Mouse (Mus musculus): ENCODE data around the gene Tecpr1. TPM values are rescaled to one million over a fixed set of nuclear protein-coding genes. Genes with fewer than 3 reads are reported as not detected.

The Tecpr1 gene
- polyA plus RNA-seq, 1 experiment from 2014 or later = 48.2 TPM

DNA sequence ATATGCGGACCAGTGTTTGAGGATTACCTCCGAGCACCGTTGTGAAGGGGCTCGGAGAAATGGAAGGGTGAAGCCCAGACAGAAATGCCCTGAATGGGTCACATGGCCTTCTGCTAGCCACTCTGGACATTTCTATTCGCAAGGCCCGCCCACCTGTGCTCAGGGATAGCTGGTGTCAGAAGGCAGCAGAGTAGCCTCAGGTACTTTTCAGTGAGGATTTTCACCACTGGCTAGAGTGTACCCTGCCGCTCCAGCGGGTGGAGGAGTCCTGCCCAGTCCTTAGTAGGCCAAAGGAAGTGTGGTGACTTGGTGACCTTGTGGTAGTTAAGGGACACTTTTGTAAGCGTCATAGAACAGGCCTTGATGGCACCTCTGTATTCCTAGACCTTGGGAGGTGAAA lies 37.9 kb upstream of the Tecpr1 start:
- H3K9ac ChIP-seq (ENCODE audit: low read depth, low read length) = no peak overlapping the region
- no peak for ATAC-seq
- H3K4me2 ChIP-seq (ENCODE audit: low read length) = no peak overlapping the region
- peaks cover 36% of the 10 kb centered on the region for H3K4me1 ChIP-seq (ENCODE audit: control insufficient read depth, insufficient read depth, low read length)
- no peaks in the 10 kb centered on the region for H3K27me3 ChIP-seq (ENCODE audit: control insufficient read depth, insufficient read depth, low read depth, low read length)
- 83% methylated on average over 9 of the region's 9 CpGs for WGBS
- H3K27ac ChIP-seq (ENCODE audit: low read length) = no peak overlapping the region
- no peaks in the 10 kb centered on the region for H3K9me3 ChIP-seq (replicated peaks; ENCODE audit: control insufficient read depth, low read length, poor library complexity, severe bottlenecking)
- 0 out of 2 replicates have a peak, but pooled peaks cover 2% of the 10 kb centered on the region for H3K36me3 ChIP-seq (ENCODE audit: control insufficient read depth, insufficient read depth, low read length)
- no peak overlapping the region for H3K4me3 ChIP-seq (ENCODE audit: low read depth, low read length)

GRCm38 (mm10) chr5:144260464-144260863 lies 37.0 kb upstream of the Tecpr1 start:
- no peak overlapping the region for H3K4me3 ChIP-seq (ENCODE audit: low read depth, low read length)
- H3K27ac ChIP-seq (ENCODE audit: low read length) = no peak overlapping the region
- H3K27me3 ChIP-seq (ENCODE audit: control insufficient read depth, insufficient read depth, low read depth, low read length) = no peaks in the 10 kb centered on the region
- no peak overlapping the region for H3K4me2 ChIP-seq (ENCODE audit: low read length)
- peaks cover 36% of the 10 kb centered on the region for H3K4me1 ChIP-seq (ENCODE audit: control insufficient read depth, insufficient read depth, low read length)
- ATAC-seq = no peak
- H3K9ac ChIP-seq (ENCODE audit: low read depth, low read length) = no peak overlapping the region
- WGBS = 76% methylated on average over 8 of the region's 8 CpGs
- 0 out of 2 replicates have a peak, but pooled peaks cover 2% of the 10 kb centered on the region for H3K36me3 ChIP-seq (ENCODE audit: control insufficient read depth, insufficient read depth, low read length)
- no peaks in the 10 kb centered on the region for H3K9me3 ChIP-seq (replicated peaks; ENCODE audit: control insufficient read depth, low read length, poor library complexity, severe bottlenecking)

GRCm38 (mm10) chr5:144259228-144259627 lies 35.8 kb upstream of the Tecpr1 start:
- H3K4me2 ChIP-seq (ENCODE audit: low read length) = no peak overlapping the region; the same call in 1 of the 2 replicates
- no peaks in the 10 kb centered on the region for H3K9me3 ChIP-seq (replicated peaks; ENCODE audit: control insufficient read depth, low read length, poor library complexity, severe bottlenecking)
- no peak overlapping the region for H3K27ac ChIP-seq (ENCODE audit: low read length)
- H3K4me1 ChIP-seq (ENCODE audit: control insufficient read depth, insufficient read depth, low read length) = peaks cover 39% of the 10 kb centered on the region
- peak overlapping the region; percentile 47; the same call in 1 of the 2 replicates for H3K9ac ChIP-seq (ENCODE audit: low read depth, low read length)
- no peaks in the 10 kb centered on the region for H3K27me3 ChIP-seq (ENCODE audit: control insufficient read depth, insufficient read depth, low read depth, low read length)
- 65% methylated on average over 6 of the region's 6 CpGs for WGBS
- no peaks in the 10 kb centered on the region for H3K36me3 ChIP-seq (ENCODE audit: control insufficient read depth, insufficient read depth, low read length)
- H3K4me3 ChIP-seq (ENCODE audit: low read depth, low read length) = no peak overlapping the region
- ATAC-seq = no peak

- H3K27ac ChIP-seq (ENCODE audit: low read length) = no peak overlapping the region
- no peak overlapping the region; the same call in 1 of the 2 replicates for H3K4me3 ChIP-seq (ENCODE audit: low read depth, low read length)
- peak overlapping the region; percentile 82 for H3K4me2 ChIP-seq (ENCODE audit: low read length)
- WGBS = 26% methylated on average over 2 of the region's 2 CpGs
- peaks cover 39% of the 10 kb centered on the region for H3K4me1 ChIP-seq (ENCODE audit: control insufficient read depth, insufficient read depth, low read length)
- peak overlapping the region; percentile 47 for H3K9ac ChIP-seq (ENCODE audit: low read depth, low read length)
- no peak for ATAC-seq
- no peaks in the 10 kb centered on the region for H3K27me3 ChIP-seq (ENCODE audit: control insufficient read depth, insufficient read depth, low read depth, low read length)
- H3K36me3 ChIP-seq (ENCODE audit: control insufficient read depth, insufficient read depth, low read length) = no peaks in the 10 kb centered on the region
- no peaks in the 10 kb centered on the region for H3K9me3 ChIP-seq (replicated peaks; ENCODE audit: control insufficient read depth, low read length, poor library complexity, severe bottlenecking)
Measured at GRCm38 (mm10) chr5:144258687-144259086, 35.3 kb upstream of the Tecpr1 start.

DNA sequence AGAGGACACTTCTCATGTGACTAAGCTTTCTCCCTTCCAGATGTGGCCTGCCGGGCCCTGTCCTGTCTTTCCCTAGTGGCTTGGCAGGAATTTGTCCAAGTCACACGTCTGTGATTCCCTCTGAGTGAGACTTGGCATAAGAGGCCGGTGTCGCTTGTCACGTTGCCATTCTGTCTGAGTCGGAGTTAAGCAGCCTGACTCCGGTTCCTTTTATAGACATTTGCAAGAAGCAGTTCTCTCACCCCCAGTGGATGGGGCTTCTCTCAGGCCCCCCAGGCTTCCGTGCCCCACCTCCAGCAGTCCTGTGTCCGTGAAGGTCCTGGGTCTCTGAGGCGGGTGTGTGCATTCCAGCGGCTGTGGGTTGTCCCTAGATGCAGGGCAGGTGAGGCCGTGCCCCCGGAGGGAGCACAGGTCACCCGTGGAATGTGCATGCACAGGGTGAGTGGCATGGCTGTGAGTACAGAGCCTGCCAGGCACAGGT lies 34.8 kb upstream of the Tecpr1 start:
- Histone ChIP-seq H3K36me3 (ENCODE audit: control insufficient read depth, insufficient read depth, low read length) (no peaks in the 10 kb centered on the region), H3K9ac (ENCODE audit: low read depth, low read length) (peak overlapping the region; percentile 47), H3K4me1 (ENCODE audit: control insufficient read depth, insufficient read depth, low read length) (peaks cover 39% of the 10 kb centered on the region), H3K4me3 (ENCODE audit: low read depth, low read length) (peak overlapping the region; percentile 79), H3K27me3 (ENCODE audit: control insufficient read depth, insufficient read depth, low read depth, low read length) (no peaks in the 10 kb centered on the region), H3K9me3 (replicated peaks; ENCODE audit: control insufficient read depth, low read length, poor library complexity, severe bottlenecking) (no peaks in the 10 kb centered on the region), H3K4me2 (ENCODE audit: low read length) (peak overlapping the region; percentile 82), H3K27ac (ENCODE audit: low read length) (no peak overlapping the region)
- WGBS = 25% methylated on average over 14 of the region's 14 CpGs
- no peak for ATAC-seq

DNA sequence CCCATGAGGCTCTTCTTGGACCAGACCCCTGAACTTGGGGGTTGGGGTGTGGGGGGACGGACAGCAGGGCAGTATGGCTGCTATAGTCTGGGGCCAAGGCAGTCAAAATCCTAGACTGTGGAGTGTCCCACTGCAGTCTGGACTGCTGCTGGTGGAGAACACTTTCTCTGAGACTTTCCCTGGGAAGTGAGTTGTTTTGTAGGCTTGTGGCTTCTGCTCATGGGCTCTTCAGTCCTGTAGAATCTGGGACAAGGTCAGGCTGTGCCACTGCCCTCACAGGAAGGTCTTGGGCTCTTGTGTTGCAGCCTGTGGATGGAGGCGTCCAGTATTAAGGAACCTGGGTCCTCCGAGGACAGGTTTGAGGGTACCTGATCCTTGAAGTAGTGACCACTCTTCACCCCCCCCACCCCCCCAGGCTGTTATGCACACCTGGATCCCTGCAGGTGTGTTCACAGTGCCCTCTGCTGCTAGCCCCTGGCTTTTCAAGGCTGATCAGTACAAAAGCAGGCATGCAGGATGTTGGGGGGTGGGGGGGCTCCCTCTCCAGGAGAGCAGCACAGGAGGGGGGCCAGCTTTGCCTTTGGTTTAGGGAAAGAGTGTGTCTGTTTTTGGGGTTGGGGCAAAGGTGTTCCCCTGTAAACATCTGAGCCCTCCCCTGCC lies 34.2 kb upstream of the Tecpr1 start:
- H3K27me3 ChIP-seq (ENCODE audit: control insufficient read depth, insufficient read depth, low read depth, low read length) = no peaks in the 10 kb centered on the region
- H3K36me3 ChIP-seq (ENCODE audit: control insufficient read depth, insufficient read depth, low read length) = no peaks in the 10 kb centered on the region
- H3K27ac ChIP-seq (ENCODE audit: low read length) = no peak overlapping the region
- peak overlapping the region; percentile 79; the same call in 1 of the 2 replicates for H3K4me3 ChIP-seq (ENCODE audit: low read depth, low read length)
- peak overlapping the region; percentile 95 for H3K9ac ChIP-seq (ENCODE audit: low read depth, low read length)
- ATAC-seq = no peak
- H3K9me3 ChIP-seq (replicated peaks; ENCODE audit: control insufficient read depth, low read length, poor library complexity, severe bottlenecking) = no peaks in the 10 kb centered on the region
- H3K4me2 ChIP-seq (ENCODE audit: low read length) = peak overlapping the region; percentile 82
- WGBS = 78% methylated on average over 3 of the region's 3 CpGs
- H3K4me1 ChIP-seq (ENCODE audit: control insufficient read depth, insufficient read depth, low read length) = peaks cover 39% of the 10 kb centered on the region

DNA sequence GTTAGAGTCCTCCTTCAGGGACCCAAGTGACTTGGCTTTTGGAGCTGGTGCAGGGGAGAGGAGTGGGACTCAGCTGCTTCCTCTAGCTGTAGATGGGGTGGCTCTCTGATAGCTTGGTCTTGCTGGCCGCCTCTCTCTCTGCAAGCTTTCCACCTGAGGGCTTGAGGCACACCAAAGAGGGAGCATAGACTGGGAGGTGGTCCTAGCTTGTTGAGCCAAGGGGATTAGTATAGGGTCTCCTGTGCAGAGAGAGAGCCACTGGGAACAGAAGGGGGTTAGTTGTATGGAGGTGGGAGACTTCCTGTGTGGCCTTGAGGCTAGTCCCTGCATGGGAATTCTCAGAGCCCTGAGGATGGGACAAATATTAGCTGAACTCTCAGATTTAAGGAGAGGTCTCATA lies 33.5 kb upstream of the Tecpr1 start:
- WGBS = 19% methylated on average over 1 of the region's 1 CpGs
- Histone ChIP-seq H3K4me3 (ENCODE audit: low read depth, low read length) (peak overlapping the region; percentile 79), H3K4me1 (ENCODE audit: control insufficient read depth, insufficient read depth, low read length) (peaks cover 39% of the 10 kb centered on the region), H3K36me3 (ENCODE audit: control insufficient read depth, insufficient read depth, low read length) (no peaks in the 10 kb centered on the region), H3K27me3 (ENCODE audit: control insufficient read depth, insufficient read depth, low read depth, low read length) (no peaks in the 10 kb centered on the region), H3K9ac (ENCODE audit: low read depth, low read length) (peak overlapping the region; percentile 95; the same call in 1 of the 2 replicates), H3K4me2 (ENCODE audit: low read length) (peak overlapping the region; percentile 82), H3K9me3 (replicated peaks; ENCODE audit: control insufficient read depth, low read length, poor library complexity, severe bottlenecking) (no peaks in the 10 kb centered on the region), H3K27ac (ENCODE audit: low read length) (peak overlapping the region; percentile 85)
- ATAC-seq = no peak

DNA sequence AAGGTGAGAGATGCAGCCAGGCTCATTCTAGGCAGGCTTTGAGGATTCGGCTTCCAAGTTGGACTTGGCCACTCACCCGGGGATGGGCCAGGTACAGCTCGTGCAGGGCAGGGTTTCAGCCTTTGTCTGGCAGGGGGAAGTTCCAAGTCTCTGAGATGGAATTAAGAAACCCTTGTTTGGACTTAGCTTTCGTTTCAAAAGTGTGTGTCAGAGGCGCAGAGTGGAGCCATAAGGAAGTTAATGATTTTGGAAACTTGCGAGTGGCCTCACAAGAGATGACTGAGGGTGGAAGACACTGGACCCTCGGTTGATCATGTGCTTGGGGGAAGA lies 33.1 kb upstream of the Tecpr1 start:
- no peaks in the 10 kb centered on the region for H3K9me3 ChIP-seq (replicated peaks; ENCODE audit: control insufficient read depth, low read length, poor library complexity, severe bottlenecking)
- no peaks in the 10 kb centered on the region for H3K36me3 ChIP-seq (ENCODE audit: control insufficient read depth, insufficient read depth, low read length)
- peak overlapping the region; percentile 79 for H3K4me3 ChIP-seq (ENCODE audit: low read depth, low read length)
- no peaks in the 10 kb centered on the region for H3K27me3 ChIP-seq (ENCODE audit: control insufficient read depth, insufficient read depth, low read depth, low read length)
- H3K4me1 ChIP-seq (ENCODE audit: control insufficient read depth, insufficient read depth, low read length) = peaks cover 39% of the 10 kb centered on the region
- 9% methylated on average over 7 of the region's 7 CpGs for WGBS
- peak overlapping the region; percentile 95 for H3K9ac ChIP-seq (ENCODE audit: low read depth, low read length)
- peak overlapping the region; percentile 85 for H3K27ac ChIP-seq (ENCODE audit: low read length)
- ATAC-seq = no peak
- H3K4me2 ChIP-seq (ENCODE audit: low read length) = peak overlapping the region; percentile 82

DNA sequence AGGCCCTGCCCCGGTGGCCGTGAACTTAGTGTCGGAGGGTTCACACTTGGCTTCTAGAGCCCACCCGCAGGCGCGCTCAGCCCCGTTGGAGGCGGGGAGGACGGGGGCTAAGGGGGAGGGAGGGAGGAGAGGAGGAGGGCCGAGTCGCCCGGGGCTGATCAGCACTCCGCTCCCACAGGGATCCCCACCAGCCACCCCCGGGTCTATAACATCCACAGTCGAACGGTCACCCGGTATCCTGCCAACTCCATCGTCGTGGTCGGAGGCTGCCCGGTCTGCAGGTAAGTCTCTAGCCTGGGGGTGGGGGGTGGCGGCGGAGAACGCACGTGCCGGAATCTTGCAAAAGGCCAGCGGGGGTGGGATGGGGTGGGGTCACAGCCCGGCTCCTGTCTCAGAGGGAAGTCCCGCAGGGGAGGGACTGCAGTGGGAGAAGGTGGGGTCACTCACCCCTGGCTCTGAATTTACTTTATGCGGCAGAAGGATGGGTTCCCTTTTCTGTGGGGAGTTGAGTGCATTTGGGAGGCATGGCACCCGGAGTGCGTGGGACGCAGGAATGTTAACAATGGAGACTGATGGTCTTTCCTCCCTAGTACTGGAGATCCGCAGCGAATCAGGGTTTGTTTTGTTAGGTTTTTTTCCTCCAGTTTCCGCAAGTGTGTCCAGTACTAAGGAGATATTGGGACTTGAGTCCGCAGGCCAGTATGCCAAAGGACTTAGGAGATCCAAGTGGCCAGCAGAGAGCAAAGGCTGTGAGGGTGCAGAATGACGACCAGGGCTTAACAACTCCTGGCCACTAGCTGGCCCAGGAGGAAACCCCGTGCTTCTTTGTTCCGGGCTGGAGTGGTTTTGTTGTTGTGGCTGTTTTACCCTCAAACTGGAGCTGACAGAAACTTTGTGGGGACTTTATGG lies 32.5 kb upstream of the Tecpr1 start:
- peak; percentile 54 for ATAC-seq
- Histone ChIP-seq H3K9me3 (replicated peaks; ENCODE audit: control insufficient read depth, low read length, poor library complexity, severe bottlenecking) (no peaks in the 10 kb centered on the region), H3K4me3 (ENCODE audit: low read depth, low read length) (peak overlapping the region; percentile 79), H3K27me3 (ENCODE audit: control insufficient read depth, insufficient read depth, low read depth, low read length) (no peaks in the 10 kb centered on the region), H3K27ac (ENCODE audit: low read length) (peak overlapping the region; percentile 85), H3K36me3 (ENCODE audit: control insufficient read depth, insufficient read depth, low read length) (no peaks in the 10 kb centered on the region), H3K4me1 (ENCODE audit: control insufficient read depth, insufficient read depth, low read length) (peaks cover 39% of the 10 kb centered on the region), H3K4me2 (ENCODE audit: low read length) (peak overlapping the region; percentile 82), H3K9ac (ENCODE audit: low read depth, low read length) (peak overlapping the region; percentile 95)
- under 1% methylated on average over 39 of the region's 40 CpGs for WGBS

All from midbrain, embryonic 16.5 days (tissue).